Mouse (Mus musculus): ENCODE measurements at regions not wholly inside any gene's neighbourhood (a gene's known extent, or its start where the extent isn't known, plus 50 kb on each side); places are given as distances from the start of the nearest gene placed in this dataset.

GRCm38 (mm10) chr6:51172856-51173619, 259.4 kb upstream of the Nfe2l3 start:
- no peak for TF ChIP-seq CTCF (IDR thresholded peaks at IDR 0.05; ENCODE audit: low read depth, low read length)
- no peak for TF ChIP-seq POLR2A (IDR thresholded peaks at IDR 0.05; ENCODE audit: borderline replicate concordance, low read depth, low read length)

Measured in bone marrow macrophage, adult 2 months (primary cell).